Mouse (Mus musculus): ENCODE results near the gene Ndrg3. TPM values are rescaled to one million over a fixed set of nuclear protein-coding genes. Genes with fewer than 3 reads are reported as not detected.

Gene Ndrg3
- total and polyA plus RNA-seq, 3 experiments = 19.8 to 23.6 (median 21.5) TPM

GRCm38 (mm10) chr2:157007234-157007596 is 15.4 kb upstream of the Ndrg3 start:
- intact Hi-C loops (cut with DNase I) = no loop called here
- H3K27me3 ChIP-seq (ENCODE audit: control insufficient read depth, insufficient read depth, low read length) = no peaks in the 10 kb centered on the region
- 21% methylated on average over 5 of the region's 5 CpGs for WGBS
- no peaks in the 10 kb centered on the region for H3K36me3 ChIP-seq (ENCODE audit: control insufficient read depth, insufficient read depth, low read length)
- H3K27ac ChIP-seq = peak overlapping the region; percentile 77
- DNase-seq = no peak
- no peak for TF ChIP-seq EP300 (IDR thresholded peaks at IDR 0.05; ENCODE audit: insufficient read depth, low read depth, low read length)
- no peak for TF ChIP-seq CTCF (IDR thresholded peaks at IDR 0.05)
- TF ChIP-seq POLR2A (IDR thresholded peaks at IDR 0.05; ENCODE audit: insufficient read depth, low read depth, low read length) = no peak
- H3K4me1 ChIP-seq (ENCODE audit: control insufficient read depth, insufficient read depth, low read length) = peaks cover 3% of the 10 kb centered on the region
- H3K4me3 ChIP-seq = peak overlapping the region; percentile 76
- peak overlapping the region; percentile 68 for H3K9ac ChIP-seq (ENCODE audit: low read depth, low read length)
- H3K79me2 ChIP-seq (replicated peaks; ENCODE audit: control insufficient read depth, insufficient read depth, low read length) = no peaks in the 10 kb centered on the region

GRCm38 (mm10) chr2:157006511-157007233 is 14.8 kb upstream of the Ndrg3 start, which contains the start of gene Dsn1:
TSS of gene Dsn1 (minus strand) at chr2:157007154.
- TF ChIP-seq CTCF (IDR thresholded peaks at IDR 0.05) (no peak), POLR2A (IDR thresholded peaks at IDR 0.05; ENCODE audit: insufficient read depth, low read depth, low read length) (peak; percentile 67), EP300 (IDR thresholded peaks at IDR 0.05; ENCODE audit: insufficient read depth, low read depth, low read length) (no peak)
- intact Hi-C loops (cut with DNase I) = no loop called here
- H3K79me2 ChIP-seq (replicated peaks; ENCODE audit: control insufficient read depth, insufficient read depth, low read length) = no peaks in the 10 kb centered on the region
- peaks cover 3% of the 10 kb centered on the region for H3K4me1 ChIP-seq (ENCODE audit: control insufficient read depth, insufficient read depth, low read length)
- peak; percentile 91 to 93 for DNase-seq
- under 1% methylated on average over 56 of the region's 56 CpGs for WGBS
- peak within 1 kb of the TSS; percentile 77 for H3K27ac ChIP-seq
- H3K36me3 ChIP-seq (ENCODE audit: control insufficient read depth, insufficient read depth, low read length) = no peaks in the 10 kb centered on the region
- H3K27me3 ChIP-seq (ENCODE audit: control insufficient read depth, insufficient read depth, low read length) = no peaks in the 10 kb centered on the region
- H3K4me3 ChIP-seq = peak within 1 kb of the TSS; percentile 76
- peak within 1 kb of the TSS; percentile 68 for H3K9ac ChIP-seq (ENCODE audit: low read depth, low read length)

GRCm38 (mm10) chr2:157002321-157002720 is 10.5 kb upstream of the Ndrg3 start:
- no peak for DNase-seq
- no peak overlapping the region for H3K4me3 ChIP-seq
- WGBS = 90% methylated on average over 4 of the region's 4 CpGs
- no peaks in the 10 kb centered on the region for H3K27me3 ChIP-seq (ENCODE audit: control insufficient read depth, insufficient read depth, low read length)
- TF ChIP-seq EP300 (IDR thresholded peaks at IDR 0.05; ENCODE audit: insufficient read depth, low read depth, low read length) (no peak), POLR2A (IDR thresholded peaks at IDR 0.05; ENCODE audit: insufficient read depth, low read depth, low read length) (no peak), CTCF (IDR thresholded peaks at IDR 0.05) (no peak)
- peaks cover 1% of the 10 kb centered on the region for H3K4me1 ChIP-seq (ENCODE audit: control insufficient read depth, insufficient read depth, low read length)
- no peak overlapping the region for H3K9ac ChIP-seq (ENCODE audit: low read depth, low read length)
- no peak overlapping the region for H3K27ac ChIP-seq
- intact Hi-C loops (cut with DNase I) = no loop called here
- no peaks in the 10 kb centered on the region for H3K36me3 ChIP-seq (ENCODE audit: control insufficient read depth, insufficient read depth, low read length)
- no peaks in the 10 kb centered on the region for H3K79me2 ChIP-seq (replicated peaks; ENCODE audit: control insufficient read depth, insufficient read depth, low read length)

- no peak overlapping the region for H3K9ac ChIP-seq (ENCODE audit: low read depth, low read length)
- H3K4me3 ChIP-seq = no peak overlapping the region
- intact Hi-C loops (cut with DNase I) = loop anchor here (5.0 kb wide), 2 partner anchors 91 to 126 kb away; no protein-coding TSS in a partner anchor
- no peaks in the 10 kb centered on the region for H3K4me1 ChIP-seq (ENCODE audit: control insufficient read depth, insufficient read depth, low read length)
- no peaks in the 10 kb centered on the region for H3K36me3 ChIP-seq (ENCODE audit: control insufficient read depth, insufficient read depth, low read length)
- 91% methylated on average over 5 of the region's 5 CpGs for WGBS
- H3K79me2 ChIP-seq (replicated peaks; ENCODE audit: control insufficient read depth, insufficient read depth, low read length) = no peaks in the 10 kb centered on the region
- DNase-seq = no peak
- H3K27ac ChIP-seq = no peak overlapping the region
- H3K27me3 ChIP-seq (ENCODE audit: control insufficient read depth, insufficient read depth, low read length) = no peaks in the 10 kb centered on the region
- TF ChIP-seq POLR2A (IDR thresholded peaks at IDR 0.05; ENCODE audit: insufficient read depth, low read depth, low read length) (no peak), EP300 (IDR thresholded peaks at IDR 0.05; ENCODE audit: insufficient read depth, low read depth, low read length) (no peak), CTCF (IDR thresholded peaks at IDR 0.05) (no peak)
Measured at GRCm38 (mm10) chr2:156998263-156998662, 6.4 kb upstream of the Ndrg3 start.

- H3K27me3 ChIP-seq (ENCODE audit: control insufficient read depth, insufficient read depth, low read length) = no peaks in the 10 kb centered on the region
- intact Hi-C loops (cut with DNase I) = loop anchor here (5.0 kb wide), 2 partner anchors 89 to 124 kb away; no protein-coding TSS in a partner anchor
- peak; percentile 79 for TF ChIP-seq CTCF (IDR thresholded peaks at IDR 0.05)
- TF ChIP-seq EP300 (IDR thresholded peaks at IDR 0.05; ENCODE audit: insufficient read depth, low read depth, low read length) = peak; percentile 61; the same call in 1 of the 2 replicates
- no peak for TF ChIP-seq POLR2A (IDR thresholded peaks at IDR 0.05; ENCODE audit: insufficient read depth, low read depth, low read length)
- DNase-seq = peak in 1 of 2 experiments; percentile 27
- no peak overlapping the region for H3K9ac ChIP-seq (ENCODE audit: low read depth, low read length)
- no peaks in the 10 kb centered on the region for H3K36me3 ChIP-seq (ENCODE audit: control insufficient read depth, insufficient read depth, low read length)
- H3K4me3 ChIP-seq = no peak overlapping the region
- no peaks in the 10 kb centered on the region for H3K4me1 ChIP-seq (ENCODE audit: control insufficient read depth, insufficient read depth, low read length)
- 45% methylated on average over 6 of the region's 6 CpGs for WGBS
- H3K79me2 ChIP-seq (replicated peaks; ENCODE audit: control insufficient read depth, insufficient read depth, low read length) = no peaks in the 10 kb centered on the region
- no peak overlapping the region for H3K27ac ChIP-seq
Measured at GRCm38 (mm10) chr2:156996576-156996975, 4.7 kb upstream of the Ndrg3 start.
